8 mouse cellular contexts compared by ENCODE assay signal in the genomic region with DNA sequence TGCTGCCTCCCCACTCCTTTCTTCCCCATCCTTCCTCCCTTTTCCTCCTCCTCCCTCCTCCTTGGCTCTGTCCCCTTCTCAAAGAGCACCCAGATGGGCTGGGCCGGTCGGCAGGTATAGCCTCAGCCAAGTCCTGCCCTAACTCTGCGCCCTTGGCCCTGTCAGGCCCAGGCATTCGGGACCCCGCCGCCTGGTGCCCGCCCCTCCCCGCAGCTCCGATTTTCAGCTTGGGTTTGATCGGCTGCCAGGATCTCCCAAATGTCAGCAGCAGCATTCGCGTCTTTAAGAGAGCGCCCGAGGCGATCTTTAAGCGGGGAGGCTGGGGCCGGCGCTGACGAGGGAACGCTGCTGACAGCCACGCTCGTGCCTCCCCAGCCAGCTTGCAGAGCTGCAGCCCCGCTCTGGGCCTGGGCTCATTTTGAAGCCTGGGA.
DNase-seq lines count a peak whose midpoint lies in the region; ATAC-seq lines count a peak whose summit lies in the region.

No protein-coding gene starts in this region.

- H3K4me2 ChIP-seq in embryonic facial prominence, embryonic 15.5 days (replicated peaks): peak overlapping the region; percentile 39
- H3K4me2 ChIP-seq in stomach, embryonic 16.5 days (ENCODE audit: low read depth, low read length): peak overlapping the region; percentile 14; the same call in 1 of the 2 replicates

- peaks cover 55% of the 10 kb centered on the region for H3K4me1 ChIP-seq in embryonic facial prominence, embryonic 15.5 days
- H3K4me1 ChIP-seq in midbrain, embryonic 10.5 days: peaks cover 90% of the 10 kb centered on the region
- peaks cover 45% of the 10 kb centered on the region for H3K4me1 ChIP-seq in stomach, embryonic 16.5 days (ENCODE audit: control insufficient read depth, insufficient read depth, low read length)

- ATAC-seq in embryonic facial prominence, embryonic 15.5 days (ENCODE audit: insufficient number of reproducible peaks, low FRiP score, low TSS enrichment, low read depth): peak; percentile 64; the same call in 1 of the 2 replicates
- peak; percentile 24; the same call in 1 of the 2 replicates for ATAC-seq in stomach, embryonic 16.5 days (ENCODE audit: insufficient read depth, low FRiP score)

- H3K9ac ChIP-seq in embryonic facial prominence, embryonic 15.5 days: peak overlapping the region; percentile 26; the same call in 1 of the 2 replicates
- H3K9ac ChIP-seq in stomach, embryonic 16.5 days (ENCODE audit: low read length): peak overlapping the region; percentile 64

- H3K36me3 ChIP-seq in embryonic facial prominence, embryonic 15.5 days: no peaks in the 10 kb centered on the region
- H3K36me3 ChIP-seq in midbrain, embryonic 10.5 days: no peaks in the 10 kb centered on the region
- no peaks in the 10 kb centered on the region for H3K36me3 ChIP-seq in stomach, embryonic 16.5 days (ENCODE audit: control insufficient read depth, insufficient read depth, low read length)

- 5% methylated on average over 23 of the region's 23 CpGs for WGBS in embryonic facial prominence, embryonic 15.5 days
- WGBS in midbrain, embryonic 10.5 days: 3% methylated on average over 23 of the region's 23 CpGs
- 10% methylated on average over 23 of the region's 23 CpGs for WGBS in stomach, embryonic 16.5 days

- H3K27me3 ChIP-seq in embryonic facial prominence, embryonic 15.5 days: no peaks in the 10 kb centered on the region
- peaks cover 15% of the 10 kb centered on the region; the same call in 1 of the 2 replicates for H3K27me3 ChIP-seq in midbrain, embryonic 10.5 days (ENCODE audit: low read depth, poor library complexity, severe bottlenecking)
- H3K27me3 ChIP-seq in stomach, embryonic 16.5 days (ENCODE audit: control insufficient read depth, insufficient read depth, low read length): no peaks in the 10 kb centered on the region

- no peak overlapping the region; the same call in 1 of the 2 replicates for H3K4me3 ChIP-seq in embryonic facial prominence, embryonic 15.5 days (replicated peaks)
- peak overlapping the region; percentile 33; the same call in 1 of the 2 replicates for H3K4me3 ChIP-seq in midbrain, embryonic 10.5 days
- peak overlapping the region; percentile 5; the same call in 1 of the 2 replicates for H3K4me3 ChIP-seq in stomach, embryonic 16.5 days (replicated peaks; ENCODE audit: low read length)

- peak; percentile 59 for DNase-seq in layer of hippocampus, adult 11-12 months (ENCODE audit: low spot score)
- DNase-seq in layer of hippocampus, postnatal 36 days: no peak
- peak; percentile 56 to 66 for DNase-seq in heart, postnatal 36 days
- DNase-seq in kidney, postnatal 4 days: peak; percentile 76 to 82
- peak; percentile 60 for DNase-seq in midbrain, embryonic 10.5 days (ENCODE audit: low spot score)
- no peak for DNase-seq in c-Kit-positive CD71-positive TER-119-positive erythroid progenitor cells, embryonic 14.5 days (ENCODE audit: low spot score)

- no peaks in the 10 kb centered on the region for H3K9me3 ChIP-seq in embryonic facial prominence, embryonic 15.5 days (replicated peaks)
- H3K9me3 ChIP-seq in midbrain, embryonic 10.5 days (replicated peaks): no peaks in the 10 kb centered on the region
- H3K9me3 ChIP-seq in stomach, embryonic 16.5 days (replicated peaks; ENCODE audit: control insufficient read depth, low read length): no peaks in the 10 kb centered on the region

- intact Hi-C loops in heart, postnatal 36 days (cut with DNase I): no loop called here

- peak overlapping the region; percentile 85 for H3K27ac ChIP-seq in embryonic facial prominence, embryonic 15.5 days (replicated peaks)
- H3K27ac ChIP-seq in midbrain, embryonic 10.5 days (replicated peaks): peak overlapping the region; percentile 99
- peak overlapping the region; percentile 91 for H3K27ac ChIP-seq in stomach, embryonic 16.5 days (ENCODE audit: low read length)

Comparison
In these comparisons a context has a peak if more than half of its experiments do, and no peak if none do; other contexts are left out.
1. DNase-seq: peak in layer of hippocampus, adult 11-12 months (single experiment), heart, postnatal 36 days (2 of 2), kidney, postnatal 4 days (2 of 2) and midbrain, embryonic 10.5 days (single experiment); none in layer of hippocampus, postnatal 36 days (0 of 2) and c-Kit-positive CD71-positive TER-119-positive erythroid progenitor cells, embryonic 14.5 days (single experiment).
2. Peak in every context shown above with its lines, with median percentiles within 50 percentile points of each other: H3K27ac ChIP-seq.